Mouse (Mus musculus) intestine, embryonic 14.5 days (tissue): ENCODE measurements around the gene Slu7. TPM values are rescaled to one million over a fixed set of nuclear protein-coding genes. Genes with fewer than 3 reads are reported as not detected.

Experiments
- ATAC-seq: fragments of 200-750 bp; cut with Nextera tagmentation; replicated peaks from 2 replicates; pipeline ENCODE4 v1.8.0; 2017; ENCODE audit warnings: low read depth, moderate number of reproducible peaks, moderate TSS enrichment, moderate library complexity; ENCODE audit not compliant: low FRiP score, low TSS enrichment
- DNase-seq: peaks from one replicate; pipeline ENCODE4 v3.0.0-alpha.2; 2018; ENCODE audit warnings: low spot score
- H3K27ac ChIP-seq: fragments of 300-500 bp; sonication (generic); 2 replicates; pipeline ENCODE4 v1.5.1; 2014; ENCODE audit warnings: low read depth, mild to moderate bottlenecking, control low read depth
- H3K27me3 ChIP-seq: fragments of 300-500 bp; sonication (generic); replicated peaks from 2 replicates; pipeline ENCODE4 v1.6.1; 2014; ENCODE audit warnings: low read length, control low read depth; ENCODE audit not compliant: control insufficient read depth, insufficient read depth
- H3K36me3 ChIP-seq: fragments of 300-500 bp; sonication (generic); 2 replicates; pipeline ENCODE4 v1.6.1; 2014; ENCODE audit warnings: low read length, control low read depth; ENCODE audit not compliant: control insufficient read depth, insufficient read depth
- H3K4me1 ChIP-seq: fragments of 300-500 bp; sonication (generic); replicated peaks from 2 replicates; pipeline ENCODE4 v1.6.1; 2014; ENCODE audit warnings: low read length, control low read depth, mixed read lengths; ENCODE audit not compliant: control insufficient read depth, insufficient read depth
- H3K4me2 ChIP-seq: fragments of 300-500 bp; sonication (generic); 2 replicates; pipeline ENCODE4 v1.6.1; 2014; ENCODE audit warnings: low read length
- H3K4me3 ChIP-seq: fragments of 300-500 bp; sonication (generic); 2 replicates; pipeline ENCODE4 v1.5.1; 2014; ENCODE audit warnings: low read depth, low read length, control low read depth, mixed read lengths
- H3K9ac ChIP-seq: fragments of 300-500 bp; sonication (generic); 2 replicates; pipeline ENCODE4 v1.6.1; 2014; ENCODE audit warnings: mild to moderate bottlenecking, low read length
- H3K9me3 ChIP-seq: fragments of 300-500 bp; sonication (generic); 2 replicates; pipeline ENCODE4 v1.6.1; 2016; ENCODE audit warnings: low read length, control low read depth; ENCODE audit not compliant: control insufficient read depth
- WGBS: fragments of 180-500 bp; shearing (Covaris S2); extraction: QIAGEN DNeasy Blood & Tissue Kit; methylation state at CpG from one replicate; pipeline ENCODE4 v1.1.7; 2014; 5-methylcytosine and 5-hydroxymethylcytosine counted together
- polyA plus RNA-seq: library from polyadenylated mRNA; unstranded; fragments of >200 nt; fragmentation: Nextera tagmentation; extraction: Ambion mirVana; gene quantifications from 2 replicates; pipeline ENCODE4 v1.2.1, GENCODE M21; 2014

Gene Slu7
- polyA plus RNA-seq, 1 experiment from 2014 or later, result 45.0 TPM

GRCm38 (mm10) chr11:43393325-43393724, 40.2 kb upstream of the Slu7 start:
- Histone ChIP-seq H3K4me2 (no peak overlapping the region), H3K27ac (no peak overlapping the region), H3K9me3 (no peaks in the 10 kb centered on the region), H3K27me3 (no peaks in the 10 kb centered on the region), H3K9ac (no peak overlapping the region), H3K4me3 (no peak overlapping the region), H3K36me3 (no peaks in the 10 kb centered on the region), H3K4me1 (no peaks in the 10 kb centered on the region)
- 83% methylated on average over 4 of the region's 4 CpGs for WGBS
- DNase-seq (no peak), ATAC-seq (no peak)

GRCm38 (mm10) chr11:43395073-43395948, 38.2 kb upstream of the Slu7 start:
- DNase-seq (no peak), ATAC-seq (no peak)

DNA sequence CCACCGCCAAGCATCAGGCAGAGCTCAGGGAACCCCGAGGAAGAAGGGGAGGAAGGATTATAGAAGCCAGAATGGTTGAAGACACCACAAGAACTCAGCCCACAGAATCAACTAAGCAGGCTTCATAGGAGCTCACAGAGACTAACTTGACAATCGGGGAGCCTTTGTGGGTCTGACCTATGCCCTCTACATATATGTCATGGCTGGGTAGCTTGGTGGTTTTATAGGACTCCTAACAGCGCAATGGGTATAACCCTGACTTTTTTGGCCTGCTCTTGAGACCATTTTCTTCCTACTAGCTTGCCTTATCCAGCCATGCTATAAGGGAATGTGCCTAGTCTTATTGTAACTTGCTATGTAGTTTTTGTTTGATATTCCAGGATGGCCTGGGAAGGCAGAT, 37.3 kb upstream of the Slu7 start:
- DNase-seq (no peak), ATAC-seq (no peak)
- H3K9ac ChIP-seq, result no peak overlapping the region
- no peak overlapping the region for H3K4me2 ChIP-seq
- no peak overlapping the region for H3K4me3 ChIP-seq
- no peaks in the 10 kb centered on the region for H3K27me3 ChIP-seq
- H3K9me3 ChIP-seq, result no peaks in the 10 kb centered on the region
- no peaks in the 10 kb centered on the region for H3K4me1 ChIP-seq
- WGBS, result 83% methylated on average over 4 of the region's 4 CpGs
- H3K36me3 ChIP-seq, result no peaks in the 10 kb centered on the region
- H3K27ac ChIP-seq, result no peak overlapping the region

More at GRCm38 (mm10) chr11:43395073-43395948, 38.2 kb upstream of the Slu7 start:
- Histone ChIP-seq H3K27me3 (no peaks in the 10 kb centered on the region), H3K9me3 (no peaks in the 10 kb centered on the region), H3K4me3 (no peak overlapping the region), H3K4me1 (no peaks in the 10 kb centered on the region), H3K4me2 (no peak overlapping the region), H3K27ac (no peak overlapping the region), H3K9ac (no peak overlapping the region), H3K36me3 (no peaks in the 10 kb centered on the region)
- 74% methylated on average over 14 of the region's 14 CpGs for WGBS

DNA sequence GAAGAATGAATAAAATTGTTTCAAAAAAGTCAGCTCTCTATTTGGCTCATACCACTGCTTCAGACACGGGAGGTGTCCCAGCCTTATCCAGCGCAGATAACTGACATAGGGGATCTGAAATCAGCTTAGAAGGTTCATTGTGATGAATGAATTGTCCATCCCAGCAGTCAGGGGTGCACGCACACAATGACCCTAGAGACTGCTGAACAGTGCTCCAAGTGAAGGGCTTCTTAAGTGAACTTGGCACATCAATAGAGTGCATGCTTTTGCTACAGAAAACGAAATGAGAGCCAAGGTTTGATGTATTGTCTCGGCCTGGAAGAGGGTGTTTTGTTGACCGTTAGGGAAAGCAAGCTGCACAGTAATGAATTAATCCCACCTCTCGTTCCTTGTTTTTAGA, 36.9 kb upstream of the Slu7 start:
- Histone ChIP-seq H3K4me3 (no peak overlapping the region), H3K27me3 (no peaks in the 10 kb centered on the region), H3K4me1 (no peaks in the 10 kb centered on the region), H3K9ac (no peak overlapping the region), H3K9me3 (no peaks in the 10 kb centered on the region), H3K27ac (no peak overlapping the region), H3K4me2 (no peak overlapping the region), H3K36me3 (no peaks in the 10 kb centered on the region)
- ATAC-seq, result no peak
- DNase-seq, result no peak
- WGBS, result 76% methylated on average over 7 of the region's 7 CpGs

DNA sequence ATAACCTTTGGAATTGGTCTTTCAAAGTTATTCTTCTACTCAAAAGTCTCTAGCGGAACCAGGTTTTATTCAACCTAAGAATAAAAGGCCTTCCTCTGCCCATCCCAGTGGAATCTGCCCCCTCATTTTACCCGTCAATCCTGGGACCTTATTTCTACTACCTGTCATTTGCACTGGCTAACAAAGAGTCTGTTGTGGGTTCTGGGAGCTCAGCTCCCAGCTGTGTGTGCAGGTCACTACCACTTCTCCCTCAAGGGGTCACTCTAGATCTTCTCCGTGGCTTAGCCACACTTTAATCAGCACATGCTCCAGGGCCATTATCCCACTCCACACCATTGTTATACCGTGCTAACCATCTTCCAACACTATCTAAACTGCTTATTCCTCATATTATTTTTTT, 34.2 kb upstream of the Slu7 start:
- WGBS, result 45% methylated on average over 4 of the region's 4 CpGs

DNA sequence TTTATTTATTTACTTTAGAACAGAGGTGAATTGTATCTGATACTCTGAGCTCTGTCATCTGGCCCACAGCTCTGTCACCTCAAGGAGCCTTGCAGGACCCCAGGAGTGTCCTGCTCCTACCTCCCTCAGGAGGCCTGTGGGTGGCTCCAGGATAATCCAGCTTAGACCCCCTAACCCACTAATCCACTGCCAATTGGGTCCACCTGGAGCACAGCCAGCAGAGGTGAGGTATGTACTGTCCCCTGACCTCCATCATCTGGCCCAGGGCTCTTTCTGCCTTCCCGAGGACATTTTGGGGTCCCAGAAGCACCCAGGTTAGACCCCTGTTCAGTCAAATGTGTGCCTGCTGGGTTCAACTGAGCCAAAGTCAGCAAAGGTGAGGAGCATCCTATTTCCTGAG, 33.4 kb upstream of the Slu7 start:
- WGBS, result 91% methylated on average over 1 of the region's 1 CpGs
- Histone ChIP-seq H3K9ac (no peak overlapping the region), H3K9me3 (0 out of 2 replicates have a peak, but pooled peaks cover 5% of the 10 kb centered on the region), H3K36me3 (no peaks in the 10 kb centered on the region), H3K27ac (no peak overlapping the region), H3K4me3 (no peak overlapping the region), H3K27me3 (no peaks in the 10 kb centered on the region), H3K4me2 (no peak overlapping the region), H3K4me1 (no peaks in the 10 kb centered on the region)
- DNase-seq, result no peak
- ATAC-seq, result no peak

More for the DNA sequence above, 34.2 kb upstream of the Slu7 start:
- no peak overlapping the region for H3K4me2 ChIP-seq
- H3K36me3 ChIP-seq, result no peaks in the 10 kb centered on the region
- H3K9ac ChIP-seq, result no peak overlapping the region
- H3K9me3 ChIP-seq, result no peaks in the 10 kb centered on the region
- ATAC-seq (no peak), DNase-seq (no peak)
- no peak overlapping the region for H3K4me3 ChIP-seq
- H3K4me1 ChIP-seq, result no peaks in the 10 kb centered on the region
- no peak overlapping the region for H3K27ac ChIP-seq
- no peaks in the 10 kb centered on the region for H3K27me3 ChIP-seq

- Histone ChIP-seq H3K9ac (no peak overlapping the region), H3K9me3 (0 out of 2 replicates have a peak, but pooled peaks cover 5% of the 10 kb centered on the region), H3K4me3 (no peak overlapping the region), H3K27me3 (no peaks in the 10 kb centered on the region), H3K4me1 (no peaks in the 10 kb centered on the region), H3K4me2 (no peak overlapping the region), H3K27ac (no peak overlapping the region), H3K36me3 (no peaks in the 10 kb centered on the region)
- peak; percentile 47 for DNase-seq
- no peak for ATAC-seq
- 77% methylated on average over 15 of the region's 15 CpGs for WGBS
Observed at GRCm38 (mm10) chr11:43404150-43404807, 29.3 kb upstream of the Slu7 start.

- ATAC-seq, result no peak
- Histone ChIP-seq H3K36me3 (no peaks in the 10 kb centered on the region), H3K27me3 (no peaks in the 10 kb centered on the region), H3K9me3 (0 out of 2 replicates have a peak, but pooled peaks cover 5% of the 10 kb centered on the region), H3K27ac (no peak overlapping the region), H3K4me1 (no peaks in the 10 kb centered on the region), H3K4me3 (no peak overlapping the region), H3K9ac (no peak overlapping the region), H3K4me2 (no peak overlapping the region)
- DNase-seq, result no peak
- 77% methylated on average over 2 of the region's 2 CpGs for WGBS
Observed at GRCm38 (mm10) chr11:43408888-43409287, 24.7 kb upstream of the Slu7 start.
